Mouse (Mus musculus): ENCODE measurements around the gene Nectin1. TPM values are rescaled to one million over a fixed set of nuclear protein-coding genes. Genes with fewer than 3 reads are reported as not detected.
A peak's percentile ranks its signal among the peaks of the same experiment; 100 is the strongest.

The Nectin1 gene
- total and polyA plus RNA-seq, 2 experiments, result 4.0 to 38.6 TPM

GRCm38 (mm10) chr9:43800525-43800924, 56.7 kb downstream of the Nectin1 start:
- Histone ChIP-seq H3K4me3 (ENCODE audit: insufficient read depth, low read depth, low read length) (no peak overlapping the region), H3K27me3 (ENCODE audit: control insufficient read depth, insufficient read depth, low read length) (no peaks in the 10 kb centered on the region), H3K4me1 (ENCODE audit: control insufficient read depth, insufficient read depth, low read length) (peaks cover 7% of the 10 kb centered on the region), H3K79me2 (ENCODE audit: control insufficient read depth, insufficient read depth, low read length) (no peaks in the 10 kb centered on the region), H3K9ac (ENCODE audit: low read depth, low read length) (no peak overlapping the region), H3K36me3 (ENCODE audit: control insufficient read depth, insufficient read depth, low read length) (peaks cover 5% of the 10 kb centered on the region), H3K27ac (replicated peaks; ENCODE audit: insufficient read depth, low read depth, low read length) (no peak overlapping the region)
- 54% methylated on average over 2 of the region's 2 CpGs for WGBS
- TF ChIP-seq CTCF (IDR thresholded peaks at IDR 0.05; ENCODE audit: low read depth, low read length) (no peak), POLR2A (IDR thresholded peaks at IDR 0.05; ENCODE audit: extremely low read depth, insufficient read depth, low read length) (no peak)
- DNase-seq (ENCODE audit: extremely low read depth, low read depth, low spot score), result no peak

- Histone ChIP-seq H3K4me3 (ENCODE audit: insufficient read depth, low read depth, low read length) (no peak overlapping the region), H3K27ac (replicated peaks; ENCODE audit: insufficient read depth, low read depth, low read length) (no peak overlapping the region), H3K4me1 (ENCODE audit: control insufficient read depth, insufficient read depth, low read length) (peaks cover 4% of the 10 kb centered on the region), H3K79me2 (ENCODE audit: control insufficient read depth, insufficient read depth, low read length) (no peaks in the 10 kb centered on the region), H3K27me3 (ENCODE audit: control insufficient read depth, insufficient read depth, low read length) (no peaks in the 10 kb centered on the region), H3K9ac (ENCODE audit: low read depth, low read length) (no peak overlapping the region), H3K36me3 (ENCODE audit: control insufficient read depth, insufficient read depth, low read length) (peaks cover 5% of the 10 kb centered on the region)
- peak; percentile 63 for DNase-seq (ENCODE audit: extremely low read depth, low read depth, low spot score)
- TF ChIP-seq CTCF (IDR thresholded peaks at IDR 0.05; ENCODE audit: low read depth, low read length) (peak; percentile 98), POLR2A (IDR thresholded peaks at IDR 0.05; ENCODE audit: extremely low read depth, insufficient read depth, low read length) (no peak)
- WGBS, result 28% methylated on average over 5 of the region's 5 CpGs
These were observed 58.1 kb downstream of the Nectin1 start for GRCm38 (mm10) chr9:43801911-43802310.

- no peaks in the 10 kb centered on the region for H3K79me2 ChIP-seq (ENCODE audit: control insufficient read depth, insufficient read depth, low read length)
- no peak overlapping the region for H3K9ac ChIP-seq (ENCODE audit: low read depth, low read length)
- no peak overlapping the region for H3K4me3 ChIP-seq (ENCODE audit: insufficient read depth, low read depth, low read length)
- TF ChIP-seq CTCF (IDR thresholded peaks at IDR 0.05; ENCODE audit: low read depth, low read length), result no peak
- TF ChIP-seq POLR2A (IDR thresholded peaks at IDR 0.05; ENCODE audit: extremely low read depth, insufficient read depth, low read length), result no peak
- H3K36me3 ChIP-seq (ENCODE audit: control insufficient read depth, insufficient read depth, low read length), result peaks cover 2% of the 10 kb centered on the region; the same call in 1 of the 2 replicates
- peaks cover 2% of the 10 kb centered on the region; the same call in 1 of the 2 replicates for H3K4me1 ChIP-seq (ENCODE audit: control insufficient read depth, insufficient read depth, low read length)
- DNase-seq (ENCODE audit: extremely low read depth, low read depth, low spot score), result no peak
- 78% methylated on average over 6 of the region's 6 CpGs for WGBS
- no peaks in the 10 kb centered on the region for H3K27me3 ChIP-seq (ENCODE audit: control insufficient read depth, insufficient read depth, low read length)
- H3K27ac ChIP-seq (replicated peaks; ENCODE audit: insufficient read depth, low read depth, low read length), result no peak overlapping the region
These were observed 63.8 kb downstream of the Nectin1 start for GRCm38 (mm10) chr9:43807565-43807964.

- DNase-seq (ENCODE audit: extremely low read depth, low read depth, low spot score), result no peak
- TF ChIP-seq POLR2A (IDR thresholded peaks at IDR 0.05; ENCODE audit: extremely low read depth, insufficient read depth, low read length) (no peak), CTCF (IDR thresholded peaks at IDR 0.05; ENCODE audit: low read depth, low read length) (no peak)
- H3K4me3 ChIP-seq (ENCODE audit: insufficient read depth, low read depth, low read length), result no peak overlapping the region
- H3K27ac ChIP-seq (replicated peaks; ENCODE audit: insufficient read depth, low read depth, low read length), result no peak overlapping the region
- peaks cover 3% of the 10 kb centered on the region; the same call in 1 of the 2 replicates for H3K4me1 ChIP-seq (ENCODE audit: control insufficient read depth, insufficient read depth, low read length)
- H3K79me2 ChIP-seq (ENCODE audit: control insufficient read depth, insufficient read depth, low read length), result no peaks in the 10 kb centered on the region
- H3K27me3 ChIP-seq (ENCODE audit: control insufficient read depth, insufficient read depth, low read length), result no peaks in the 10 kb centered on the region
- H3K36me3 ChIP-seq (ENCODE audit: control insufficient read depth, insufficient read depth, low read length), result peaks cover 2% of the 10 kb centered on the region; the same call in 1 of the 2 replicates
- 78% methylated on average over 3 of the region's 4 CpGs for WGBS
- H3K9ac ChIP-seq (ENCODE audit: low read depth, low read length), result no peak overlapping the region
These were observed 64.3 kb downstream of the Nectin1 start for GRCm38 (mm10) chr9:43808099-43808498.

GRCm38 (mm10) chr9:43808546-43808945, 64.8 kb downstream of the Nectin1 start:
- H3K27ac ChIP-seq (replicated peaks; ENCODE audit: insufficient read depth, low read depth, low read length), result no peak overlapping the region

GRCm38 (mm10) chr9:43813156-43813555, 69.4 kb downstream of the Nectin1 start:
- 15% methylated on average over 2 of the region's 2 CpGs for WGBS
- Histone ChIP-seq H3K27ac (replicated peaks; ENCODE audit: insufficient read depth, low read depth, low read length) (no peak overlapping the region), H3K4me1 (ENCODE audit: control insufficient read depth, insufficient read depth, low read length) (peaks cover 6% of the 10 kb centered on the region)

More at GRCm38 (mm10) chr9:43808546-43808945, 64.8 kb downstream of the Nectin1 start:
- H3K36me3 ChIP-seq (ENCODE audit: control insufficient read depth, insufficient read depth, low read length), result peaks cover under 1% of the 10 kb centered on the region; the same call in 1 of the 2 replicates
- no peak overlapping the region for H3K9ac ChIP-seq (ENCODE audit: low read depth, low read length)
- H3K4me3 ChIP-seq (ENCODE audit: insufficient read depth, low read depth, low read length), result no peak overlapping the region
- no peaks in the 10 kb centered on the region for H3K79me2 ChIP-seq (ENCODE audit: control insufficient read depth, insufficient read depth, low read length)
- H3K4me1 ChIP-seq (ENCODE audit: control insufficient read depth, insufficient read depth, low read length), result peaks cover 4% of the 10 kb centered on the region
- peak; percentile 38 for DNase-seq (ENCODE audit: extremely low read depth, low read depth, low spot score)
- H3K27me3 ChIP-seq (ENCODE audit: control insufficient read depth, insufficient read depth, low read length), result no peaks in the 10 kb centered on the region
- 38% methylated on average over 7 of the region's 7 CpGs for WGBS
- TF ChIP-seq CTCF (IDR thresholded peaks at IDR 0.05; ENCODE audit: low read depth, low read length), result no peak
- TF ChIP-seq POLR2A (IDR thresholded peaks at IDR 0.05; ENCODE audit: extremely low read depth, insufficient read depth, low read length), result no peak

More at GRCm38 (mm10) chr9:43813156-43813555, 69.4 kb downstream of the Nectin1 start:
- H3K9ac ChIP-seq (ENCODE audit: low read depth, low read length), result no peak overlapping the region
- no peaks in the 10 kb centered on the region for H3K79me2 ChIP-seq (ENCODE audit: control insufficient read depth, insufficient read depth, low read length)
- no peak overlapping the region for H3K4me3 ChIP-seq (ENCODE audit: insufficient read depth, low read depth, low read length)
- TF ChIP-seq CTCF (IDR thresholded peaks at IDR 0.05; ENCODE audit: low read depth, low read length), result no peak
- TF ChIP-seq POLR2A (IDR thresholded peaks at IDR 0.05; ENCODE audit: extremely low read depth, insufficient read depth, low read length), result no peak
- DNase-seq (ENCODE audit: extremely low read depth, low read depth, low spot score), result peak; percentile 97
- no peaks in the 10 kb centered on the region for H3K27me3 ChIP-seq (ENCODE audit: control insufficient read depth, insufficient read depth, low read length)
- H3K36me3 ChIP-seq (ENCODE audit: control insufficient read depth, insufficient read depth, low read length), result no peaks in the 10 kb centered on the region

Data from liver, adult 2 months (tissue).